Mouse (Mus musculus): ENCODE results near the gene Slc40a1. TPM values are rescaled to one million over a fixed set of nuclear protein-coding genes. Genes with fewer than 3 reads are reported as not detected.

Slc40a1 gene
- polyA plus RNA-seq, 1 experiment = 62.6 TPM

DNA sequence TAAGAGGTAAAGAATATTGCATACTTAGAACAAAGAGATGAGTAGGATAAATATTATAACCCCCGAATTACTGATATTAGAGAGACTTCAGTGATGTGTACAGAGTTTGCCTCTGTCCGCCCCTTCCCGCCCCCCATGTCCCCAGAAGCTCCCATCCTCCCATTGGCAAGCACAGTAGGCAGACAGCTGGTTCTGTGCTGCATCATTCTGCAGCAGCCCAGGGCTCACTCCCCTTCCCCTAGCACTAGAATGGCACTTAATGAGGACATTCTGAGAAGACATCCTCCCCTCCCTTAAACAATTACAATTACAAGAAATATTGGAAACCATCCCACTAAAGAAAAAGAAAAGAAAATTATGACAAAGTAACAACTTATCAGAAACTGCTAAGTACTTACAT, 62.7 kb downstream of the Slc40a1 start:
- TF ChIP-seq POLR2A (IDR thresholded peaks at IDR 0.05; ENCODE audit: low read depth, low read length) (no peak), CTCF (IDR thresholded peaks at IDR 0.05; ENCODE audit: extremely low read depth, insufficient read depth, insufficient read length, insufficient replicate concordance) (no peak)
- DNase-seq (ENCODE audit: low read depth in 1 of 2, low spot score in 2 of 2) = no peak
- Histone ChIP-seq H3K36me3 (ENCODE audit: control insufficient read depth, insufficient read depth, low read length) (no peaks in the 10 kb centered on the region), H3K27me3 (ENCODE audit: control insufficient read depth, insufficient read depth, low read length) (no peaks in the 10 kb centered on the region), H3K27ac (ENCODE audit: insufficient read depth, low read length) (no peak overlapping the region), H3K4me3 (ENCODE audit: extremely low read depth, insufficient read depth, insufficient read length) (no peak overlapping the region), H3K4me1 (ENCODE audit: control insufficient read depth, insufficient read depth, insufficient read length) (no peaks in the 10 kb centered on the region)
- 93% methylated on average over 3 of the region's 3 CpGs for WGBS

DNA sequence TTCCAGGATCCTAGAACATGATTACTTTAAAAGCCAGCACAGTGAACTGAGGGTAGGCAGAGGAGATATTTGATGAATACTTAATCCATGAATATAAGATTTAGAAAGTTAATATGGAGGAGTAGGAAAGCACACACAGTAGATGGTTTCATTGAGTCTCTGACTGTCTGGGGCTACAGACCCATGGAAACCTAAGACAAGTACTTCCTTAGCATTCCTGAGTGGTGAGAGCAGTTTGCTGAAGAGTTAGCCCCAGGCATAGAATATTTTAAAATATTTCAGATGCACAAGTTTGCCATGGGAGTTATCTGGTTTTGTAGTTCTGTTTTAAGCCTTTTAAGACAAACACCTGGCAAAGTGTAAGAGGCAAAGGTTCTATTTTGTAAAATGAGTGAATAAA, 65.2 kb downstream of the Slc40a1 start:
- no peaks in the 10 kb centered on the region for H3K4me1 ChIP-seq (ENCODE audit: control insufficient read depth, insufficient read depth, insufficient read length)
- TF ChIP-seq CTCF (IDR thresholded peaks at IDR 0.05; ENCODE audit: extremely low read depth, insufficient read depth, insufficient read length, insufficient replicate concordance) = no peak
- no peak for TF ChIP-seq POLR2A (IDR thresholded peaks at IDR 0.05; ENCODE audit: low read depth, low read length)
- no peak for DNase-seq (ENCODE audit: low read depth in 1 of 2, low spot score in 2 of 2)
- no peaks in the 10 kb centered on the region for H3K27me3 ChIP-seq (ENCODE audit: control insufficient read depth, insufficient read depth, low read length)
- no peak overlapping the region for H3K27ac ChIP-seq (ENCODE audit: insufficient read depth, low read length)
- H3K36me3 ChIP-seq (ENCODE audit: control insufficient read depth, insufficient read depth, low read length) = no peaks in the 10 kb centered on the region
- no peak overlapping the region for H3K4me3 ChIP-seq (ENCODE audit: extremely low read depth, insufficient read depth, insufficient read length)

DNA sequence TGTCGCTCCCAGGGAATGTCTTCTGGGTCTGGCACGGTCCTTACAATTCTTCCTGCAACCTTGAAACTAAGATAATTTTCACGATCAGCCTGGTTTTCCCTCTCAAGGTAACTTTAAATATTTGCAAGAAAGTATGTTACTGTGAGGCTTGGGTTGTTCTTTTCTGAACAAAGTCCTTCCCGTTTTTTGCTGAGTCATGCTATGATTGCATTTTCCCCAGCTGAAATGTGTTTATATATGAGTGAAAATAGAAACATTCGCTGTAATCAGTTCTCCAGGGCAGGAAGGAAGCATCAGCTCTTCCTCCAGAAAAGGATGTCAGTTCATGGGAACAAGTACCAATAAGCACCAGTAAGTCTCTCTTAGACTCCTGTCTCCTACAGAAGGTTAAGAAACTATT, 66.0 kb downstream of the Slc40a1 start:
- Histone ChIP-seq H3K27ac (ENCODE audit: insufficient read depth, low read length) (no peak overlapping the region), H3K4me3 (ENCODE audit: extremely low read depth, insufficient read depth, insufficient read length) (no peak overlapping the region), H3K36me3 (ENCODE audit: control insufficient read depth, insufficient read depth, low read length) (no peaks in the 10 kb centered on the region), H3K4me1 (ENCODE audit: control insufficient read depth, insufficient read depth, insufficient read length) (no peaks in the 10 kb centered on the region), H3K27me3 (ENCODE audit: control insufficient read depth, insufficient read depth, low read length) (no peaks in the 10 kb centered on the region)
- TF ChIP-seq CTCF (IDR thresholded peaks at IDR 0.05; ENCODE audit: extremely low read depth, insufficient read depth, insufficient read length, insufficient replicate concordance) = no peak
- TF ChIP-seq POLR2A (IDR thresholded peaks at IDR 0.05; ENCODE audit: low read depth, low read length) = no peak
- 41% methylated on average over 5 of the region's 5 CpGs for WGBS
- DNase-seq (ENCODE audit: low read depth in 1 of 2, low spot score in 2 of 2) = no peak

Other genes with a start within 250 kb of the Slc40a1 start
- gene Wdr75, start 131.4 kb downstream of the Slc40a1 start, polyA plus RNA-seq (2012; rRNA removed) = 37.8 and 46.6 TPM in 2 replicates
- not detected in 2 replicates for gene Gm5269, start 36.2 kb downstream of the Slc40a1 start, polyA plus RNA-seq (2012; rRNA removed)
- 0.06 TPM in 1 of 2 replicates, not detected in the other for gene Dnah7b, start 139.8 kb upstream of the Slc40a1 start, polyA plus RNA-seq (2012; rRNA removed)

Measured in spleen, adult 2 months (tissue).